Mouse (Mus musculus) intestine, embryonic 14.5 days (tissue): ENCODE results near the gene Nagpa. TPM values are rescaled to one million over a fixed set of nuclear protein-coding genes. Genes with fewer than 3 reads are reported as not detected.

Experiments used
- ATAC-seq: fragments of 200-750 bp; cut with Nextera tagmentation; replicated peaks from 2 replicates; pipeline ENCODE4 v1.8.0; 2017; ENCODE audit warnings: low read depth, moderate number of reproducible peaks, moderate TSS enrichment, moderate library complexity; ENCODE audit not compliant: low FRiP score, low TSS enrichment
- DNase-seq: peaks from one replicate; pipeline ENCODE4 v3.0.0-alpha.2; 2018; ENCODE audit warnings: low spot score
- H3K27ac ChIP-seq: fragments of 300-500 bp; sonication (generic); 2 replicates; pipeline ENCODE4 v1.5.1; 2014; ENCODE audit warnings: low read depth, mild to moderate bottlenecking, control low read depth
- H3K27me3 ChIP-seq: fragments of 300-500 bp; sonication (generic); replicated peaks from 2 replicates; pipeline ENCODE4 v1.6.1; 2014; ENCODE audit warnings: low read length, control low read depth; ENCODE audit not compliant: control insufficient read depth, insufficient read depth
- H3K36me3 ChIP-seq: fragments of 300-500 bp; sonication (generic); 2 replicates; pipeline ENCODE4 v1.6.1; 2014; ENCODE audit warnings: low read length, control low read depth; ENCODE audit not compliant: control insufficient read depth, insufficient read depth
- H3K4me1 ChIP-seq: fragments of 300-500 bp; sonication (generic); replicated peaks from 2 replicates; pipeline ENCODE4 v1.6.1; 2014; ENCODE audit warnings: low read length, control low read depth, mixed read lengths; ENCODE audit not compliant: control insufficient read depth, insufficient read depth
- H3K4me2 ChIP-seq: fragments of 300-500 bp; sonication (generic); 2 replicates; pipeline ENCODE4 v1.6.1; 2014; ENCODE audit warnings: low read length
- H3K4me3 ChIP-seq: fragments of 300-500 bp; sonication (generic); 2 replicates; pipeline ENCODE4 v1.5.1; 2014; ENCODE audit warnings: low read depth, low read length, control low read depth, mixed read lengths
- H3K9ac ChIP-seq: fragments of 300-500 bp; sonication (generic); 2 replicates; pipeline ENCODE4 v1.6.1; 2014; ENCODE audit warnings: mild to moderate bottlenecking, low read length
- H3K9me3 ChIP-seq: fragments of 300-500 bp; sonication (generic); 2 replicates; pipeline ENCODE4 v1.6.1; 2016; ENCODE audit warnings: low read length, control low read depth; ENCODE audit not compliant: control insufficient read depth
- WGBS: fragments of 180-500 bp; shearing (Covaris S2); extraction: QIAGEN DNeasy Blood & Tissue Kit; methylation state at CpG from one replicate; pipeline ENCODE4 v1.1.7; 2014; 5-methylcytosine and 5-hydroxymethylcytosine counted together
- polyA plus RNA-seq: library from polyadenylated mRNA; unstranded; fragments of >200 nt; fragmentation: Nextera tagmentation; extraction: Ambion mirVana; gene quantifications from 2 replicates; pipeline ENCODE4 v1.2.1, GENCODE M21; 2014

The Nagpa gene
- 18.5 and 20.0 TPM in 2 replicates for polyA plus RNA-seq

DNA sequence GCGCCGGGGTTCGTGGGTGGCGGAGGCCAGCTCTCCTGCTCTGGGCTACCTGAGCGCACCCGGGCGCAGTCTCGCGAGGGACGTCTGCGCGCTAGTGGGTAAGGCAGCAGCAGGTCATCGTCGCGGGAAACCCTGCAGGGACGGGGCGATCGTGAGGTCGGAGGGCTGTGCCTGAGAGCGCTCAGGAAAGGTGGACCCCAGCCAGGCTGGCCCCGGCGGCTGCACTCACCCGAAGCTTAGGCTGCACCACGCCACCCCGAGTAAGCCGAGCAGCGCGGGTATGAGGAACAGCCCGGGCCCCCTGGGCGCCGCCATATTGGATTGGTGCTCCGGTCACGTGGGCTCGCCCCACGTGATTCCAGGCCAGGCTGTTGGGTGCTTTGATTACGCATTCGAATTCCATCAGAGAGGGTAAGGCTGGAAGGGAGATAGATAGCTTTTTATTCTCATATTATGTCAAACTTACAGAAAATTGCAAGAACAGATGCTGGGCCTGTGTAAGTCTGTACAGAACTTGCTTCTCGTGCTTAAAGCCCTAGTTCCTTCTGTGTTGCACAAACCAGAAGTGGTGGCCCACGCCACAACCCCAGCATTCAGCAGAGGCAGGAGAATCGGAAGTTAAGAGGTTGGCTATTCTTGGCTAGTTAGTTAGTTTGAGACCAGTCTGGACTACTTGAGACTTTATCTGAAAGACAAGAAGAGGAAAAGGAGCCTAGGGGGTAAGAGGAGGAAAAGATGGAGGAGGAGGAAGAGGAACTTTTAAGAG lies at the start of gene Nagpa:
Gene Nagpa, minus strand, starts transcription at position 345 of the 766 bp plus-strand sequence.
- Histone ChIP-seq H3K4me1 (peaks cover 7% of the 10 kb centered on the region), H3K36me3 (peaks cover 6% of the 10 kb centered on the region; the same call in 1 of the 2 replicates), H3K4me2 (peak within 1 kb of the TSS; percentile 97), H3K27ac (no peak within 1 kb of the TSS), H3K9ac (peak within 1 kb of the TSS; percentile 58), H3K9me3 (no peaks in the 10 kb centered on the region), H3K27me3 (no peaks in the 10 kb centered on the region), H3K4me3 (peak within 1 kb of the TSS; percentile 86)
- ATAC-seq (peak; percentile 91), DNase-seq (peak; percentile 89)
- WGBS: 4% methylated on average over 40 of the region's 40 CpGs

DNA sequence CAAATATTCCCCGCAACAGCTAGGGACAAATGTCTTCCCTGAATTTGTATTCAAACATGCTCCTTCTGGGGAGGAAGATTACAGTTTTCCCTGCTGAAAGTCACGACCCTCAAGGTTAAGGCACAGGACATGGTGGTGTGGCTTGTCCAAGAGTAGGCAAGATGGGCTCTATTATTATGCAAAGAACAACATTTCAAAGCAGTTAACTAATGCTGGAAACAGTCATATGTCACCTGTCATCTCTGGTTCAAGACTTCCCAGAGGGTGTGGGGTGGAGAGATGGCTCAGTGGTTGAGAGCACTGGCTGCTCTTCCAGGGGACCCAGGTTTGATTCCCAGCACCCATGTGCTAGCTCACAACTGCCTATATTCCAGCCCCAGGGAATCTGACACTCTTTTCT lies 48.4 kb upstream of the Nagpa start:
- no peak overlapping the region for H3K4me3 ChIP-seq
- no peak for DNase-seq
- H3K9me3 ChIP-seq: no peaks in the 10 kb centered on the region
- H3K27ac ChIP-seq: no peak overlapping the region
- 84% methylated on average over 2 of the region's 2 CpGs for WGBS
- ATAC-seq: no peak
- H3K9ac ChIP-seq: no peak overlapping the region
- H3K4me2 ChIP-seq: no peak overlapping the region
- H3K36me3 ChIP-seq: peaks cover 41% of the 10 kb centered on the region
- no peaks in the 10 kb centered on the region for H3K27me3 ChIP-seq
- peaks cover 17% of the 10 kb centered on the region for H3K4me1 ChIP-seq

DNA sequence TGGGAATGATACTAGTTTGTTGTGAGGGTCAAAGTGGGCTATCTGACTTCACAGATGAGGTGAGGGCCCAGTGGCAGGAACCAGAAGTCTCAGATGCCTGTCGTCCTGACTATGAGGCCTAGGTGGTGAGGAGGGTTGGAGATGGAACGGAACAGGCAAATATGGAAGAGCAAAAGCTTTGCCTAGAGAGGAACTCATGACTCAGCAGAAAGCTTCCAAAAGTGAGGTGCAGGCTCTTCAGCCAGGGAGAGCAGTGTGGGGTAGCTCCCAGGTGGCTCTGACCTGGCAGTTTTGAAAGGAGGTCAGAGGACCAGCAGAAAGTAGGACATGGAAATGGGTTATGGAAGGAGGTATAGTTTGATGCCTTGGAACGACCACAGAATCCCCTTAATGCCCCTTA lies 47.1 kb upstream of the Nagpa start:
- DNase-seq (no peak), ATAC-seq (no peak)
- 81% methylated on average over 3 of the region's 3 CpGs for WGBS
- Histone ChIP-seq H3K4me3 (no peak overlapping the region), H3K9ac (no peak overlapping the region), H3K27me3 (no peaks in the 10 kb centered on the region), H3K4me1 (peaks cover 12% of the 10 kb centered on the region), H3K27ac (no peak overlapping the region), H3K36me3 (peaks cover 51% of the 10 kb centered on the region), H3K4me2 (no peak overlapping the region), H3K9me3 (no peaks in the 10 kb centered on the region)

DNA sequence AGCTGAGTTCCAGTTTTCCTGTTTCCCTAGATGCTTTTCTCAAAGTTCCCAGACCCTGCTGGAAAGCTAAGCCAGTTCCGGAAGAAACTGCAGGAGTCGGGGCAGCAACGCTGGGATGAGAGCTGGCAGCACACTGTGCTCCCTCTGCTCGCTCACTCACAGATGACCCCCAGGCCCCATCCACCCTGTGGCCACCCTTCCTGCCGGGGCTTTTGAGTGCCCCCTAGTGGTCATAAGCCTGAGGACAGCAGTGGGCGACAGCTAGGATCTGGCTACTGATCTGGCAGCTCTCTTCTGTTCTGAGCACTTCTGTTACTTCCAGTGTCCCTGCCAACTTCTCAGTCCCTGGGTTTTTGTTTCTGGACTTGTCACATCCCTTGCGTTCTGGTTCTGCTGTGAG lies 40.6 kb upstream of the Nagpa start:
- no peak overlapping the region for H3K4me2 ChIP-seq
- peaks cover 80% of the 10 kb centered on the region for H3K36me3 ChIP-seq
- 40% methylated on average over 7 of the region's 7 CpGs for WGBS
- no peaks in the 10 kb centered on the region for H3K27me3 ChIP-seq
- H3K4me1 ChIP-seq: no peaks in the 10 kb centered on the region
- H3K9ac ChIP-seq: no peak overlapping the region
- peak; percentile 48; the same call in 1 of the 2 replicates for ATAC-seq
- H3K9me3 ChIP-seq: no peaks in the 10 kb centered on the region
- peak; percentile 68 for DNase-seq
- H3K4me3 ChIP-seq: no peak overlapping the region
- no peak overlapping the region for H3K27ac ChIP-seq

DNA sequence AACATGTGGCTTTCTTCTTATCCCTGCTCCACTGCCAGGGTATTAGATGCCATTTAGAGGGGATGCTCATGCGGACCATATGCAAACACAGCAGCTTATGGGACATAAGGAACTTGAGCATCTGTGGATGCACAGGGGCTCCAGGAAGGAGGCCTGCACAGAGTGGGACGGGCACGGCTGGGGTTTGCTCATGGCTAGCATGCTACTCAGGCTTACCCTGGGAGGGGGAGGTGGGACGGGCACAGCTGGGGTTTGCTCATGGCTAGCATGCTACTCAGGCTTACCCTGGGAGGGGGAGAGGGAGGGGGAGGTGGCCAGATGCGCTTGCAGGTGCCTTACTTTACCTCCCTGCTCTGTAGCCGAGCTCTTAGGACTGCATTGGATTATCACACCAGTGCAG lies 39.1 kb upstream of the Nagpa start:
- DNase-seq (no peak), ATAC-seq (no peak)
- no peak overlapping the region for H3K4me3 ChIP-seq
- peaks cover 67% of the 10 kb centered on the region for H3K36me3 ChIP-seq
- H3K27ac ChIP-seq: no peak overlapping the region
- no peaks in the 10 kb centered on the region for H3K27me3 ChIP-seq
- no peaks in the 10 kb centered on the region for H3K9me3 ChIP-seq
- WGBS: 90% methylated on average over 6 of the region's 6 CpGs
- H3K4me1 ChIP-seq: no peaks in the 10 kb centered on the region
- no peak overlapping the region for H3K9ac ChIP-seq
- no peak overlapping the region for H3K4me2 ChIP-seq

DNA sequence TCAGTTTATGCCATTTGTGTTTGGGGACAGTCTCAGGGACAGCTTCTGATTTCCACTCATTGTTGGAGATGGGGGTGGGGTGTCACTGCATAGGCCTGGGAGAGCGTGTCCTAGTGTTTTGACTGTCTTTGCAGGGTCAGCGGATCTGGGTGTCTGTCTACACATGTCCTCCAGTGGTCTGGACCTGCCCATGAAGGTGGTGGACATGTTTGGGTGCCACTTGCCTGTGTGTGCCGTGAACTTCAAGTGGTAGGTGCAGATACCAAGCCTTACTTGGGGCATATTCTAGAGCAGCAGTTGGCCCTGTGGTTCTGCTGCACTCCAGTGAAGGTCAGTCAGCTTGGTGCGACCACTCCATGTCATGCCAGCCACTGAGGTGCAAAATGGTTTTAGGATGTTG lies 38.5 kb upstream of the Nagpa start:
- H3K4me2 ChIP-seq: no peak overlapping the region
- peaks cover 62% of the 10 kb centered on the region for H3K36me3 ChIP-seq
- no peaks in the 10 kb centered on the region for H3K4me1 ChIP-seq
- H3K27me3 ChIP-seq: no peaks in the 10 kb centered on the region
- ATAC-seq: no peak
- H3K4me3 ChIP-seq: no peak overlapping the region
- H3K27ac ChIP-seq: no peak overlapping the region
- WGBS: 90% methylated on average over 4 of the region's 4 CpGs
- no peak overlapping the region for H3K9ac ChIP-seq
- no peaks in the 10 kb centered on the region for H3K9me3 ChIP-seq
- DNase-seq: no peak

DNA sequence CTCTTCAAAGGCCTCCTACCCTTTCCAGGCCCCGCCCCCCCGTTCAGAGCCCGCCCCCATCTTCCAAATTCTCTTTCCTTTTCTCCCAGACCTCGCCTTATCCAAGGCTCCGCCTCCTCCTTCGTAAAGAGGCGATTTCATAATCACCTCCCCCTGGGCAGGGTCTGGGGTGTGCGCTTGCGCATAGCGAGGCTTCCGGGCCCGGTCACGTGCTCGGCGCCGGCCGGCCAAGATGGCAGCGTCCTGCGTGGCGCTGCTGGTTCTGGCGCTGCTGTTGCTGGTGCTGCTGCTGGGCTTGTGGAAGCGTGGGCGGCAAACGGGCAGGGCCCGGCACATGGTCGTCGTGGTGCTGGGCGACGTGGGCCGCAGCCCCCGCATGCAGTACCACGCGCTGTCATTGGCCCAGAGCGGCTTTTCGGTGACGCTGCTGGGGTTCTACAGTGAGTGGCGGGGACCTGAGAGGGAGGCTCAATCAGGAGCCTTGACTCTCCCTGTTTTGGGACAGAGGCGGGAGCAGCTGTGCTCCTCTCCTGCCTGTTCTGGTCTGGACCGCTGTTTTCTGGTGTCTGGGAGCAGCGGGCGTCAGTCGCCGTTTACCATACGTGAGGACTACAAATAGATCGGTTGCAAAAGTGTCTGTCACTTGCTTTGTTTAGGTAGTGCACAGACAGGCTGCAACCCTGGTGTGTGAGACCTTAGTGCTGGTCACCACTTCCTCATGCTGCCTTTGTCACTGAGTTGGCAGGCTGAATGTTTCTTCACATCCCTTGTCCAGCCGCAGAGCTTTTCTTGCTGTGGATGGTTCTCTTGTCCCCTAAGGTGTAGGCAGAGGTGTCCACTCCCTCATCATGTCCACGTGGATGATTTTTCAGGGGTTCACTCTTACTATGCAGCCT lies 29.9 kb upstream of the Nagpa start, which contains the start of gene Alg1:
Gene Alg1, plus strand, starts transcription at position 204 of the 896 bp plus-strand sequence.
- H3K4me1 ChIP-seq: peaks cover 10% of the 10 kb centered on the region
- H3K27ac ChIP-seq: peak within 1 kb of the TSS; percentile 27; the same call in 1 of the 2 replicates
- peak; percentile 90 for DNase-seq
- peak; percentile 94 for ATAC-seq
- H3K36me3 ChIP-seq: peaks cover 9% of the 10 kb centered on the region; the same call in 1 of the 2 replicates
- H3K27me3 ChIP-seq: no peaks in the 10 kb centered on the region
- peak within 1 kb of the TSS; percentile 90 for H3K4me2 ChIP-seq
- no peaks in the 10 kb centered on the region for H3K9me3 ChIP-seq
- peak within 1 kb of the TSS; percentile 95 for H3K4me3 ChIP-seq
- WGBS: under 1% methylated on average over 47 of the region's 47 CpGs
- peak within 1 kb of the TSS; percentile 70 for H3K9ac ChIP-seq

DNA sequence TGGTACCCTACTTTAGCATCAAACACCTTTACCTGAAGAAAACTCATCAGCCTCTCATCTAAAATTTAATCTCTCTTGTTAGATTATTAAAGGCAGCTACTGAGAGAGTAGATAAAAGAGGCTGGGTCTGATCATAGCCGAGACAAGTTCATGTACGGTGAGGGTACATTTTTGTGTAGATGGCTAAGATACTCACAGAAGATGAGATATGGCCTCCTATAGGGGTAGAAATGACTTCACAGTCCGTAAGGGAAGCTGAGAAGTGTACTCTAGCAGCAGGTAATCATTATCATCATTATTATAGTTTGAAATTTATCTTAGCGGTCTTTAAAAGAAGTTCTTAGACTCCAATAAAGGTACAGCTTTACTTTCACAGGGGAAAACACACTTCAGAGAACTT lies 29.2 kb upstream of the Nagpa start:
- DNase-seq (no peak), ATAC-seq (no peak)
- Histone ChIP-seq H3K27ac (no peak overlapping the region), H3K9me3 (no peaks in the 10 kb centered on the region), H3K4me2 (peak overlapping the region; percentile 90), H3K36me3 (0 out of 2 replicates have a peak, but pooled peaks cover 8% of the 10 kb centered on the region), H3K9ac (no peak overlapping the region), H3K4me1 (peaks cover 10% of the 10 kb centered on the region), H3K4me3 (peak overlapping the region; percentile 95), H3K27me3 (no peaks in the 10 kb centered on the region)
- WGBS: 76% methylated on average over 4 of the region's 4 CpGs
